Mouse (Mus musculus): ENCODE results near the gene Erfe.

DNA sequence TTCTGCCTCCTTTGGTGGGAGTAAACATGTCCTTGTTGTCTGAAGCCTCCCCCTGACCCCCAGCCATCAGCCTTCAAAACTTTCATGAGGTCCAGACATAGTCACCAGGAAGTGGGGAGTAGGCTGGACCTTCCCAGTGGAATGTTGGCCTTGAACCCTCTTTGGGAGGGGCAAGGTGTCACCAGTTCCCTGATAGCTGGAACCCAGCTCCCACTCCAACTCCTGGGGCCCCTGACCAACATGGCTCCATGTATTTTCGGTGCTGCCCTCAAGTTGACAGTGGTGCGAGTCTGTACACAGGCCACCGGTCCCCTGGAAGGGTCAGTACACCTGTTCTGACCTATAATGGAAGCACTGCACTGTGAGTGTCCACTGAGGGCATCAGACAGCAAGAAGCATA lies 1.1 kb downstream of the Erfe start:
- TF ChIP-seq CTCF (IDR thresholded peaks at IDR 0.05; ENCODE audit: borderline replicate concordance, insufficient read depth, low read length): no peak
- TF ChIP-seq POLR2A (IDR thresholded peaks at IDR 0.05; ENCODE audit: low read depth, low read length): no peak
